ENCODE assay signal across 11 mouse cellular contexts in the genomic region with DNA sequence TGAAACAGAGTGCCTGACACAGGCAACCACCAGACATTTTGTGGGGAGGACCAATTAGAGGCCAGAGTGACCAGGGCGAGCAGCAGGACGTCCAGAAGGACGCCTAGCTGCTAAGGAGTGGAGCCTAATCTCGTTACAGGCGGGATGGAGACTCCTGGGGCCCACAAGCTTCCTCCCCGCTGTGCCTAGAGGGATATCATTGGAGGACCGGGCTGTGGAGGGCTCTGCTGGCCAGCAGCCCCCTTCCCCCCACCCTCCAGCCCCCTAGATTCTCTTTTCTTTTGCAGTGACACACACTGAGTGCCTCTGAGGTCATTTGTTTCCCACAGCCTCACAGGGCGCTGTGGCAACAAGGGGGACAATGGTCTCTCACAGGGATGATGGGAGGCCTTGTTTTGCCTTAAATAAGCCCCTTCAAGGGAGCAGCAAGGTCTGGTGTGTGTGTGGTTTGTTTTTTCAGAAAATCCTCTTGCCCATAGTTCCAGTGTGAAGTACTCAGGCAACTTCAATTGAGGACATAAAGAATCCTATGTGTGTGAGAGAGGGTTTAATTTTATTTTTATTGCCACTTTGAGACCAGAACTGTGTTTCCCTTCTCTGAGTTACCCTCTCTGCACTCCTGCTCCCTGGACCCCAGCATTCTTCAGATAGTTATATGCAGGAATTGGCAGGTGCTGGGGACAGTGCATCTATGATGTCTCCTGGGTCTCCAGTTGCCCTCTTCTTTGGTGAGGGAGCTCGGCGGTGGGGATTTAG.
DNase-seq lines count a peak whose midpoint lies in the region; ATAC-seq and TF ChIP-seq lines count a peak whose summit lies in the region.
"Had no signal": no experiment of that assay in that cellular context is flagged by ENCODE, and none has a peak within 500 bp of the region (broad histone marks: within the 10 kb centered on the region; RNA-seq: fewer than 3 reads in every experiment).

No protein-coding gene starts in this region.

- H3K27me3 ChIP-seq in lung, embryonic 14.5 days (ENCODE audit: insufficient read depth, low read length), result no peaks in the 10 kb centered on the region
- no peaks in the 10 kb centered on the region for H3K27me3 ChIP-seq in forebrain, embryonic 10.5 days (ENCODE audit: poor library complexity, severe bottlenecking)
- no peaks in the 10 kb centered on the region for H3K27me3 ChIP-seq in limb, embryonic 10.5 days (ENCODE audit: low read depth, poor library complexity, severe bottlenecking)
- H3K27me3 ChIP-seq in neural tube, embryonic 14.5 days (ENCODE audit: control insufficient read depth, insufficient read depth, low read length), result no peaks in the 10 kb centered on the region
- H3K27me3 ChIP-seq: liver, embryonic 15.5 days had no signal

- peak overlapping the region; percentile 69; the same call in 1 of the 2 replicates for H3K27ac ChIP-seq in lung, embryonic 14.5 days (ENCODE audit: low read depth)
- peak overlapping the region; percentile 88 for H3K27ac ChIP-seq in forebrain, embryonic 10.5 days
- peak overlapping the region; percentile 86 for H3K27ac ChIP-seq in limb, embryonic 10.5 days
- H3K27ac ChIP-seq in neural tube, embryonic 14.5 days (ENCODE audit: low read depth, low read length), result peak overlapping the region; percentile 76
- H3K27ac ChIP-seq: liver, embryonic 15.5 days had no signal

- peak overlapping the region; percentile 23; the same call in 1 of the 2 replicates for H3K9ac ChIP-seq in lung, embryonic 14.5 days
- 0 out of 2 replicates have a peak overlapping the region, but pooled peaks have one; percentile 1 for H3K9ac ChIP-seq in neural tube, embryonic 14.5 days (replicated peaks; ENCODE audit: low read depth, low read length)
- H3K9ac ChIP-seq: liver, embryonic 15.5 days had no signal

- 39% methylated on average over 10 of the region's 10 CpGs for WGBS in lung, embryonic 14.5 days
- WGBS in forebrain, embryonic 10.5 days, result 5% methylated on average over 10 of the region's 10 CpGs
- WGBS in limb, embryonic 10.5 days, result 23% methylated on average over 10 of the region's 10 CpGs
- WGBS in neural tube, embryonic 14.5 days, result 3% methylated on average over 10 of the region's 10 CpGs

- TF ChIP-seq CTCF in lung, embryonic 14.5 days (IDR thresholded peaks at IDR 0.05; ENCODE audit: low read depth), result no peak

- H3K9me3 ChIP-seq in lung, embryonic 14.5 days (ENCODE audit: low read depth, low read length), result no peaks in the 10 kb centered on the region
- no peaks in the 10 kb centered on the region for H3K9me3 ChIP-seq in forebrain, embryonic 10.5 days
- no peaks in the 10 kb centered on the region for H3K9me3 ChIP-seq in limb, embryonic 10.5 days (replicated peaks)
- H3K9me3 ChIP-seq in neural tube, embryonic 14.5 days (ENCODE audit: control insufficient read depth, low read length), result no peaks in the 10 kb centered on the region
- H3K9me3 ChIP-seq: liver, embryonic 15.5 days had no signal

- H3K4me1 ChIP-seq in lung, embryonic 14.5 days (ENCODE audit: insufficient read depth), result peaks cover 12% of the 10 kb centered on the region
- H3K4me1 ChIP-seq in forebrain, embryonic 10.5 days, result peaks cover 78% of the 10 kb centered on the region
- peaks cover 40% of the 10 kb centered on the region for H3K4me1 ChIP-seq in limb, embryonic 10.5 days
- peaks cover 23% of the 10 kb centered on the region for H3K4me1 ChIP-seq in neural tube, embryonic 14.5 days (ENCODE audit: control insufficient read depth, insufficient read depth, low read length)

- no peak overlapping the region for H3K4me3 ChIP-seq in lung, embryonic 14.5 days (ENCODE audit: low read depth, low read length)
- H3K4me3 ChIP-seq in forebrain, embryonic 10.5 days, result no peak overlapping the region
- H3K4me3 ChIP-seq in limb, embryonic 10.5 days, result no peak overlapping the region
- no peak overlapping the region for H3K4me3 ChIP-seq in neural tube, embryonic 14.5 days (ENCODE audit: low read depth, low read length)
- H3K4me3 ChIP-seq: erythroblast, embryonic 14.5 days; liver, embryonic 15.5 days had no signal

- DNase-seq in lung, embryonic 14.5 days, result no peak
- DNase-seq in lung, postnatal 10 days, result no peak
- peak; percentile 81 for DNase-seq in forebrain, embryonic 10.5 days (ENCODE audit: extremely low spot score, low spot score)
- peak; percentile 44 for DNase-seq in limb, embryonic 10.5 days (ENCODE audit: low spot score)
- no peak for DNase-seq in thymus, postnatal 0 days (ENCODE audit: low spot score)
- no peak for DNase-seq in cerebellum, adult 9-11 months
- no peak for DNase-seq in urinary bladder, adult 18-20 months (ENCODE audit: low spot score in 2 of 2)

- peak; percentile 19; the same call in 1 of the 2 replicates for ATAC-seq in lung, embryonic 14.5 days (ENCODE audit: insufficient read depth)
- peak; percentile 88 for ATAC-seq in neural tube, embryonic 14.5 days (ENCODE audit: low read depth)
- ATAC-seq: inflammation-experienced regulatory T-cells, adult 6 months had no signal

- H3K4me2 ChIP-seq in lung, embryonic 14.5 days, result no peak overlapping the region
- no peak overlapping the region for H3K4me2 ChIP-seq in neural tube, embryonic 14.5 days (ENCODE audit: low read depth, low read length)
- H3K4me2 ChIP-seq: liver, embryonic 15.5 days had no signal

- no peaks in the 10 kb centered on the region for H3K36me3 ChIP-seq in lung, embryonic 14.5 days (ENCODE audit: insufficient read depth)
- H3K36me3 ChIP-seq in forebrain, embryonic 10.5 days (replicated peaks), result no peaks in the 10 kb centered on the region
- H3K36me3 ChIP-seq in limb, embryonic 10.5 days, result no peaks in the 10 kb centered on the region
- H3K36me3 ChIP-seq in neural tube, embryonic 14.5 days (ENCODE audit: control insufficient read depth, insufficient read depth, low read length), result no peaks in the 10 kb centered on the region
- H3K36me3 ChIP-seq: liver, embryonic 15.5 days had no signal

Comparison
In these comparisons a context has a peak if more than half of its experiments do, and no peak if none do; other contexts are left out.
1. DNase-seq: peak in forebrain, embryonic 10.5 days (single experiment) and limb, embryonic 10.5 days (single experiment); none in lung, embryonic 14.5 days (single experiment), lung, postnatal 10 days (single experiment), thymus, postnatal 0 days (single experiment), cerebellum, adult 9-11 months (single experiment) and urinary bladder, adult 18-20 months (0 of 2).
2. Peak in every context shown above with its lines, with median percentiles within 50 percentile points of each other: H3K27ac ChIP-seq.